Mouse (Mus musculus): ENCODE measurements around the gene Nup210.

GRCm38 (mm10) chr6:91145572-91145971 lies 28.9 kb upstream of the Nup210 start:
- TF ChIP-seq CTCF (IDR thresholded peaks at IDR 0.05; ENCODE audit: control insufficient read depth, insufficient read depth, insufficient read length) (no peak), MAX (IDR thresholded peaks at IDR 0.05) (no peak), CEBPB (IDR thresholded peaks at IDR 0.05; ENCODE audit: low read depth) (no peak)

All from C2C12 (cell line).